Mouse (Mus musculus) heart, postnatal 36 days (tissue): ENCODE results near the gene Rbpms2. TPM values are rescaled to one million over a fixed set of nuclear protein-coding genes. Genes with fewer than 3 reads are reported as not detected.

Experiments used
- DNase-seq, 2 experiments: peaks; one replicate each; pipeline ENCODE4 v3.0.0; 2021 to 2022
- intact Hi-C: fragments of 180-260 bp; cut with DNase I; formaldehyde crosslinking; loops from one replicate; pipeline ENCODE4 v1.15.1; 2025
- total RNA-seq, 2 experiments: library from RNA; stranded (reverse); gene quantifications; 2 replicates each; pipeline ENCODE4 v1.2.3; 2021

Gene Rbpms2
- total RNA-seq, 2 experiments from 2014 or later = 35.7 to 37.9 TPM

- intact Hi-C loops = no loop called here
- DNase-seq = no peak
Observed at GRCm38 (mm10) chr9:65611969-65612486, 17.4 kb upstream of the Rbpms2 start.

- no peak for DNase-seq
- intact Hi-C loops = no loop called here
Observed at GRCm38 (mm10) chr9:65613098-65613497, 16.4 kb upstream of the Rbpms2 start.

DNA sequence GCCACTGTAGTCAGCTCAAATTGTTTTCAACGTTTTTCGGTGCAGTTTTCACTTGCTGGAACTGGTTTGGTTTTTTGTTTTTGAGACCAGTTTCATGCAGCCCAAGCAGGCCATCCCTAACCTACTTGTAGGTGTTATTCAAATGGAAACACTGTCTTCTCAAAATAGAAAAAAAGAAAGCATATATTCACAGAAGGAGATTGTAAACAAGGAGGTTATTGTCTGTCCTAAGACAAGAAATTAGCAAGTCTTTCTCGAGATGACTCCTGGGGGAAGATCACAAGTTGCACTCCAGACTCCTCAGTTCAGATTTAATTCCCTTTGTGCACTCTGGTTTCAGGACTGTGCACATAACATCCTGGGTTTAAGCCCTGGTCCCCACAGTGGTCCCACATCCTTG lies 10.1 kb upstream of the Rbpms2 start:
- intact Hi-C loops = no loop called here
- DNase-seq = no peak

- intact Hi-C loops = no loop called here
- DNase-seq = no peak
Observed at GRCm38 (mm10) chr9:65621196-65621595, 8.3 kb upstream of the Rbpms2 start.

DNA sequence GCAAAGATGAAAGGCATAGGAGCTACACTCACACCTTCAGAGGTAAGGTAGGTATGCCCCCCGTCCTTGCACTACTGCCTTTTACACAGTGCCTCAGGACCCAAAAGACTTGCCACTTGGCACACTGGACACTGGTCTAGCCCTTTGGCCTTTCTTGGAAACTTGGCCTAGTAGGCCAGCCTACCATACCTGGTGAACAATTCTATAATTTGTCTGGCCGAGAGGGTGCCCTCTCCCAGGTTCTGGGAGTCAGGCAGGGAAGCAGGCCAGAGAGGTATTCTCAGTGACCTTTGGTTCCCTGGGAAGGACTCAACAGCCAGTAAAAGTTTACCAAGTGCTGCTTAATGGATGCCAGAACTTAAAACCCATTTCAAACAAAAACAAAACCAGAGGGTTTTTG lies 7.8 kb upstream of the Rbpms2 start:
- intact Hi-C loops = no loop called here
- no peak for DNase-seq

DNA sequence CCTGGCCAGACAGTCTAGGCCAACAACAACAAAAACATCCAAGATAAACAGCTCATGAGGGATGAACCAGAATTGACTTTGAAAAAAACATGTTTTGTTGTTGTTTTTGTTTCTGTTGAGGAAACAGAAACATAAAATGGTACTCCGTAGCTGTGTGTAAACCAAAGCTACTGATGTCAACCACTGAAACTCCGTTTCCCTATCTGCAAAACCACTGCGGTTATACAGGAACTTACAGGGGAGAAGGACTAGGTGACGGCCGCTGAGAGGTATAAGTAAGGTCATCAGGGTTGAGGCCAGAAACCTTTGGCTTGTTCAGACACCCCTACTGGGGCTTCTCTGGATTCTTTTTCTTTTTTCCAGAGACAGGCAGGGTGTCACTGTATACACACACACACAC lies 6.6 kb upstream of the Rbpms2 start:
- intact Hi-C loops = no loop called here
- no peak for DNase-seq

- DNase-seq = no peak
- intact Hi-C loops = no loop called here
Observed at GRCm38 (mm10) chr9:65624266-65624665, 5.2 kb upstream of the Rbpms2 start.

DNA sequence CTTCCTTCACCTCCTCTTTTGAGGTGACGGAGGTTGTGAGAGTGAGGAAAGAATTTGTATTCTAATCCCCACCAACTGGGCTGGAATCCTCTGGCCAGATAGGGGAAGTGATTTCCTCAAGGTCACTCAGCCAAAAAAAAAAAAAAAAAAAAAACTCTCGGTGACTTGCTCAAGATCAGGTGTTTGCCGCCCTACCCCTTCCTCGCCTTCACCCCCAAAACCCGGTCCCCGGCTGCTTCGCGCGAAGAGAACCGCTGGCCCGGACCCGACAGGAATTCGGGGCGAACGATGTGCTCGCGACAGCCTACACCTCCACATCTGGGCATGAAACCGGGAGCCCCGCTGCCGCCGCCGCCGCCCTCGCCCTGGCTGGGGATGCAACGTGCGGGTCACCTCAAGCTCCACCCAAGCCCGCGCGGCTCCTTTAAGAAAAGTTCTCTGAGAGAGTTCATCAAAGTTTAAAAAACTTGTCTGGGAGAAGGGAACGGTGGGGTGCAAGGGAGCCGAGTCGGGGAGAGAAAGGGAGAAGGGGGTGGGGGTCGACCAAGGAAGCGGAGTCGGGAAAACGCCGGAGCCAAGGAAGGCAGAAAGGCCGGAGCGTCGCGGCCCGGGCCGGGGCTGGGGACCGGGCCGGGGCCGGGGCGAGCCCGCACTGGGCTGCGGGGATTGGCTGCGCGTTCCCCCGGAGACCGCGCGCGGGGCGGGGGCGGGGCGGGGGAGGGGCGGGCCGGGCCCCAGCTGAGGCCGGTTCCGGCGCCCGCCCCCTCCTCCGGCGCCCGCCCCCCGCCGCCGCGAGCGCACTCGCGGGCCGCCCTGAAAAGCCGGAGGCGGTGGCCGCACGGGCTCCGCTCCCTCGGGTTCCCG lies 551 bp downstream of the Rbpms2 start:
- intact Hi-C loops = loop anchor here (2.0 kb wide), 3 partner anchors 15 to 35 kb away; no protein-coding TSS in a partner anchor
- DNase-seq = peak; percentile 67 to 72

DNA sequence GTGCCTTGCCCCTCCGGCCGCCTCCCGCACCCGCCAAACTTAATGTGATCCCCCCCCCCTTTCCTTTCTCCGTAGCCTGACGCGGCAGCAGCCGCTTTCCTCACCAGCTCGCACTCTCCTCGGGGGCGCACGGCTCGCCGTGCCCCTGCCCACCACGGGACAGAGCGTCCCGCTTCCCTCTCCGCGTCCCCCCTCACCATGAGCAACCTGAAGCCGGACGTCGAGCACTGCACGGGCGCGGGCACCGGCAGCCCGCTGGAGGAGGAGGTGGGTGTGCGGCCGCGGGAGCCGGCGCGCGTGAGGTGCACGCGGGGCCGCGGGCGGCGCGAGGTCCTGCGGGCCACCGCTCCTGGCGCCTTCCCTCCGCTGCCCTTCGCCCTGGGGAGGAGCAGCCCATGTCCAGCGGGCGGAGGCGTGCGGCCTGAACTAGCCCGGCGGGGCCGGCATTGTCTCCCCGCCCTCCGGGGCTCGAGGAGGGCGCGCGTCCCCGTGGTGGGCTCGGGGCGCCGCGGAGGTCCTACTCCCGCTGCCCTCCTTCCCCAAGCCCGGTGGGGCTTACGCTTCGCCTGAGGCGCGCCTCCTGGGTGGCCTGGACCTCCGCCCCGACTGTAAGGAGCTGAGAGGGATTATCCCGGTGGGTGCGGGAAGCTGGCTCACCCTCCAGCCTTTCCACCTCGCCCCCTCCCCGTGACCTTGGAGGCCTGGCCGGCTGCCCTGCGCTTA lies 1.3 kb downstream of the Rbpms2 start:
- intact Hi-C loops = loop anchor here (2.0 kb wide), 2 partner anchors 14 to 26 kb away; no protein-coding TSS in a partner anchor
- DNase-seq = peak; percentile 40 to 73

- intact Hi-C loops = loop anchor here (2.0 kb wide), 2 partner anchors 13 to 27 kb away; no protein-coding TSS in a partner anchor
- no peak for DNase-seq
Observed at GRCm38 (mm10) chr9:65631354-65632021, 2.0 kb downstream of the Rbpms2 start.

DNA sequence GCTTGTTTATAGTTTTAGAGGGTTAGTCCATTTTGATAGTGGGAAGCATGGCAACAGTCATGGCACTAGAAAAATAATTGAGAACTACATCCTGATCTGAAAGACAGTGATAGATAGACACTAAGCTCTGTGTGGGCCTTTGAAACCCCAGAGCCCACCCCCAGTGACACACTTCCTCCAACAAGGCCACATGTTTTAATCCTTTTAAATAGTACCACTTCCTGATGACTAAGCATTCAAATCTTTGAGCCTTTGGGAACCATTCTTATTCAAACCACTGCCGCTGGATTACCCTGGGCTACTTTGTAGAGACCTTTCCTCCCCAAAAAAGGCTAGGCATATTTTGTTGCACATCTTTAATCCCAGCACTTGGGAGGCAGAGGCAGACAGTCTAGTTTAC lies 6.3 kb downstream of the Rbpms2 start:
- intact Hi-C loops = no loop called here
- DNase-seq = no peak

DNA sequence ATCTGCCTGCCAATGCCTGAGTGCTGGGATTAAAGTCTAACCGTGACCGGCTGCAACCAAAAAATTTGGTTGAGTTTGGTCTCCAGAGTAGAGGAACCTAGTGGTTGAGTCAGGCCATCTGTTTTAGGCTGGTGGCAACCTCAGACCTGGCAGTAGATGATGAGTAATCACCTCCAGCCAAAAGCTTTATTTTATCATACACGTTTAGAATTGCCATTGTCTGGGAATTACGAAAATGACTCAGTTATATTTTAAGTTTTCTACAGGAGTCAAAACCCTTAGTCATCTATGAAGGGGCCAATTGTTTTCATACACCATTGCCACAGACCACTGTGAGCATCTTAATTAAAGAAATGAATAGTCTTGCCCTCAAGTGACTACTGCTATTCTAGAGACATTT lies 7.5 kb downstream of the Rbpms2 start:
- intact Hi-C loops = no loop called here
- no peak for DNase-seq

GRCm38 (mm10) chr9:65639065-65639464 lies 9.6 kb downstream of the Rbpms2 start:
- DNase-seq = peak in 1 of 2 experiments; percentile 6
- intact Hi-C loops = no loop called here

- no peak for DNase-seq
- intact Hi-C loops = no loop called here
Observed at GRCm38 (mm10) chr9:65640838-65641410, 11.5 kb downstream of the Rbpms2 start.

DNA sequence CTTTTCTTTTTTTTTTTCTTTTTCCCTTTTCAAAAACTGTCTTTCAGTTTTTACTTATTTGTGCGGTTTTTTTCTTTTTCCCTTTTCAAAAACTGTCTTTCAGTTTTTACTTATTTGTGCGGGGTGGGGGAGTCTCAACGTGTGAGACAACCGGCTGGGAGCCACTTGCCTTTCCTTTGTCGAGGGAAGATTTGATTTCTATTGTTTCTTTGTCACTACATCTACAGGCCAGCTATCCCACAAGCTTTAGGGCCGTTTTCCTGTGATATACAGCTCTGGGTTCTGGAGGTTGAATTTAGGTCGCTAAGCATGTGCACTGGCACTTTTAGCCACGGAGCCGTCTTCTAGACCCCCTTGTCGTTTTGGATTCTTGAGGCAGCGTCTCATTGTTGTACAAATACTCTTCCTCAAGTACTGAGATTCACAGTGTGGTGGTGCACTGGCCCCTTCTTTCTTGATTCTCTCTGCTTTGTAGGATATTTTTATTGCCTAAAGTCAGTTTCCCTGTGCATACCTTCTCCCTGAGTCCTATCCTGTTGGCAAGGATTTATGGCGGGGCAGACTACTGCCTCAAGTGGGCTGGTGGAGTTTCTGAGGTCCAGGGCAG lies 12.1 kb downstream of the Rbpms2 start:
- no peak for DNase-seq
- intact Hi-C loops = no loop called here

DNA sequence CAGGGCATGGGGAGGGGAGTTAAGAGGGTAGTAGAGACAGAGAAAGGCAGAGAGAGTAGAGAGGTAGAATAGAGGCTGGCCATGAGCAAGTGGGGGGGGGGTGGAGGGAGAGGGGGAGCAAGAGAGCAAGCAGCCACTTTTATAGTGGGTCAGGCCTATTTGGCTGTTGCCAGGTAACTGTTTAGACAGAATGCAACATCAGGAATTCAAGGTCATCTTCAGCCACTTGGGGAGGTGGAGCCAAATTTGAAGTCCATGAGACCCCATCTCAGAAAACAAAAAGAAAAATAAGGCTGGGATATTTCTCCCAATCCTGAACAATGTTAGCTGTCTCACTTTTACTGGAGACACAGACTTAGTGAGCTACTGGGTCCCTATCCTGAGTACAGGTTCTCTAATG lies 13.1 kb downstream of the Rbpms2 start:
- DNase-seq = no peak
- intact Hi-C loops = no loop called here

- intact Hi-C loops = loop anchor here (2.0 kb wide), 1 partner anchor 14 kb away; no protein-coding TSS in a partner anchor
- no peak for DNase-seq
Observed at GRCm38 (mm10) chr9:65644960-65645359, 15.5 kb downstream of the Rbpms2 start.

GRCm38 (mm10) chr9:65645984-65646383 lies 16.5 kb downstream of the Rbpms2 start:
- intact Hi-C loops = loop anchor here (2.0 kb wide), 1 partner anchor 15 kb away; no protein-coding TSS in a partner anchor

GRCm38 (mm10) chr9:65646782-65647181 lies 17.3 kb downstream of the Rbpms2 start:
- intact Hi-C loops = no loop called here
- DNase-seq = no peak

More at GRCm38 (mm10) chr9:65645984-65646383, 16.5 kb downstream of the Rbpms2 start:
- DNase-seq = no peak

- no peak for DNase-seq
- intact Hi-C loops = no loop called here
Observed at GRCm38 (mm10) chr9:65648730-65649129, 19.3 kb downstream of the Rbpms2 start.
